Mouse (Mus musculus): ENCODE measurements around the gene Mycbpap.

DNA sequence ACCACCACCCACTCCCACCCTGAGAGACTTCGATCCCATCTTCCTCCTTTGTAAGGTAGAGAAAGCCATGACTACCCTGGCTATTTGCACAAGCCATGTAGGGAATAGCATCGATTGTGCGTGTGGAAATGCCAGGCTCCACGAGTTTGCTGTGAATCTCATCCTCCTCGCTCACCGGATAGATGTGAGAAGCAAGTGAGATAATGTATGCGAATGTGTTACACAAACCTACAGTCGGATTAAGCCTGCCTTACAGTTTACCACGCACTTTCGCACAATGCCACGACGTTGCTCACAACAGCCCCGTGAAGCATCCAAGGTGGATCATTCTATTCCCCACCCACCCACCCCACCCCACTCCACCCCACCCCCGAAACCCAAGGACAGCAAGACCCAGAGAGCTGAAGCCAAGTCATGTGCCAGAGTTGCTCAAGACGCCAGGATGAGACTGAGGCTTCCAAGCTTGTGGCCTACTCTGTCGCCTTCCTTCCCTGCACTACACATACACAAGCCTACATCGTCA is 55.1 kb downstream of the Mycbpap start:
- TF ChIP-seq CTCF (conservative IDR thresholded peaks at IDR 0.05; ENCODE audit: low read length): no peak
- TF ChIP-seq NANOG (IDR thresholded peaks at IDR 0.05; ENCODE audit: borderline replicate concordance, low read length): no peak
- no peak for TF ChIP-seq POU5F1 (IDR thresholded peaks at IDR 0.05; ENCODE audit: borderline replicate concordance, low read length)

Measured in E14TG2a.4 (cell line).